Comparison of ENCODE assay signal across 15 mouse cellular contexts in the genomic region with DNA sequence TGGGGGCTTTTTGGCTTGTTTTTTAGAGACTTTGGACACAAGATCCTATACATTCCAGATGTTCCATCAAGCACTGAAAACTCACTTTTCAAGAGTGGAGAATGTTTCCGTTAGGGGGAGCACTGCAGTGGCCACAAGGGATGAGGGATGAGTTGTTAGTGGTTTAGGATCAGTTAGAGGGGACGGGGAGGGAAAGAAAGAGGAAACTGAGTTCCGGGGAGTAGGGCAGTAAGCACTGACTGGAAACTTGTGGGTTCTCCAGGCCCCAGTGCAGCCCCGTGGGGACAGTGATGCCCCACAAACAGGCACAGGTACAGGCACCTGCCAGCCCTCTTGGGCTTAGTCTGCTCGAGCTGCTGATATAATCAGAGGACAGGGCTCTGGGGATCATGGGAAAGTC.
"Had no signal": no experiment of that assay in that cellular context is flagged by ENCODE, and none has a peak within 500 bp of the region (broad histone marks: within the 10 kb centered on the region; RNA-seq: fewer than 3 reads in every experiment).

No protein-coding gene starts in this region.

- DNase-seq: liver, postnatal 0 days; lung, embryonic 14.5 days; lung, postnatal 10 days; lung, postnatal 4 days; midbrain, embryonic 14.5 days; right cerebral cortex, postnatal 14 days; thymus, adult 2 months; thymus, postnatal 25 days; thymus, postnatal 4 days had no signal

- ATAC-seq: liver, postnatal 0 days had no signal

- H3K4me3 ChIP-seq: liver, embryonic 15.5 days; megakaryocyte, embryonic 14.5 days; midbrain, embryonic 12.5 days; neural tube, embryonic 12.5 days; stomach, embryonic 15.5 days had no signal

- H3K27me3 ChIP-seq: liver, embryonic 15.5 days; midbrain, embryonic 12.5 days; neural tube, embryonic 12.5 days; stomach, embryonic 15.5 days had no signal

- H3K9ac ChIP-seq: liver, embryonic 15.5 days; liver, postnatal 0 days; lung, embryonic 14.5 days; midbrain, embryonic 12.5 days; neural tube, embryonic 12.5 days; stomach, embryonic 15.5 days had no signal

- H3K9me3 ChIP-seq: liver, embryonic 15.5 days; megakaryocyte, embryonic 14.5 days; midbrain, embryonic 12.5 days; neural tube, embryonic 12.5 days; stomach, embryonic 15.5 days had no signal

- H3K4me1 ChIP-seq: liver, embryonic 15.5 days; stomach, embryonic 15.5 days had no signal

- H3K4me2 ChIP-seq: liver, embryonic 15.5 days; lung, embryonic 14.5 days; midbrain, embryonic 12.5 days; neural tube, embryonic 12.5 days; stomach, embryonic 15.5 days had no signal

- H3K36me3 ChIP-seq: liver, embryonic 15.5 days had no signal

- H3K27ac ChIP-seq: liver, embryonic 15.5 days; midbrain, embryonic 12.5 days; neural tube, embryonic 12.5 days; stomach, embryonic 15.5 days; stomach, postnatal 0 days had no signal
